Mouse (Mus musculus) C2C12 (cell line): Measurements from ENCODE around the gene Ldah.

Experiments used
- CEBPB ChIP-seq: IDR thresholded peaks from one replicate; pipeline ENCODE4 v1.6.1; 2011; ENCODE audit warnings: low read depth, mild to moderate bottlenecking, control low read depth, moderate library complexity
- CTCF ChIP-seq: IDR thresholded peaks from one replicate; pipeline ENCODE4 v1.5.1; 2011; ENCODE audit not compliant: control insufficient read depth, insufficient read depth, insufficient read length
- MAX ChIP-seq: IDR thresholded peaks from one replicate; pipeline ENCODE4 v1.6.1; 2011; ENCODE audit warnings: mild to moderate bottlenecking, control low read depth
- USF1 ChIP-seq: IDR thresholded peaks from one replicate; pipeline ENCODE4 v1.6.1; 2011; ENCODE audit warnings: low read depth, mild to moderate bottlenecking, control low read depth, moderate library complexity

DNA sequence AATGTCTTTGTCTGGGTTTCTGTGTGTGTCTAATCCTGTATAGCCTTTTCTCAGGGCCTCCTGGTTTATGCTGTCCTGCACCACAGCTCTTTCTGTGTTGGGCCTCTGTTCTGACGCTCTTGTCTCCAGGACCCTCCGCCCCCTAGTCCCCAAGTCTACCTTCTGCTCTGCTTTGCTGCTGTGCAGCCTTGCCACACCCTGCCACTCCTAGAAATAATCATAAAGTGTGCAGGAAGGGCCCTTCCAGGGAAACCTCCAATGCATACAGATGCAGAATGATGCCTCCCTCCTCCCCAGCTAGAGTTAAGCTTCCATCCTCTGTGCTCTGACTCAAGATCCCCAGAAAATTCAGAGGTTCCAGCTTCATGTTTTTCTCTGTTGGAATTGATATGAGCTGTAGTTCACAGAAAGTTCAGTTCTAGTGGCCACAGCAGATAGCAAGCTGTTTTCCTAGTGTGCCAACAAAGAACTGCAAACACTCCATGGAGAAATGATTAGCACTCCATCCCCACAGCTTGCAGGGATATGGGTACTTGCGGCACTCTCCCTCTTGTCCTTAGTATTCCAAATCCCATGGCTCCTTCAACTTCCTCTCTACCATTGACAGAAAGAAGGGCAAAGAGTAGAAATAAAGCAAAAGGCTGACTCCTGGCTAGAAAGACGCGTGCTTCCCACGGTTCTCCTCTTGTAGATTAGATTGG is 65.7 kb downstream of the Ldah start:
- TF ChIP-seq CEBPB (no peak), CTCF (no peak), MAX (no peak), USF1 (no peak)
